Mouse (Mus musculus): ENCODE results near the gene Mpp3. TPM values are rescaled to one million over a fixed set of nuclear protein-coding genes. Genes with fewer than 3 reads are reported as not detected.

Gene Mpp3
- polyA plus RNA-seq, 1 experiment, result 3.8 TPM

DNA sequence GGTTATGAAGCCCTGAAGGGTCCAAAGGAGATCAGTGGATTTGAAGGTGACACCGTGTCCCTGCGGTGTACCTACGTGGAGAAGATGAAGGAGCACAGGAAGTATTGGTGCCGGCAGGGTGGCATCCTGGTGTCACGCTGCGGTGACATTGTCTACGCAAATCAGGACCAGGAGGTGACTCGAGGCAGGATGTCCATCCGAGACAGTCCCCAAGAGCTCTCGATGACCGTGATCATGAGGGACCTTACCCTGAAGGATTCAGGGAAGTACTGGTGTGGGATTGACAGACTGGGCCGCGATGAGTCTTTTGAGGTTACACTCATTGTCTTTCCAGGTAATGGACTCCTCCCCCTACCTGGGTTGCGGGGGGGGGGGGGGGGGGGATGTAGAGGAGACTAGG is 14.7 kb upstream of the Mpp3 start:
- Histone ChIP-seq H3K9ac (ENCODE audit: low read depth, poor library complexity, severe bottlenecking) (no peak overlapping the region), H3K27ac (ENCODE audit: insufficient read depth, low read length) (no peak overlapping the region), H3K9me3 (replicated peaks; ENCODE audit: control insufficient read depth, insufficient read depth, low read length, poor library complexity, severe bottlenecking) (no peaks in the 10 kb centered on the region), H3K27me3 (ENCODE audit: control insufficient read depth, insufficient read depth, low read length, poor library complexity, severe bottlenecking) (no peaks in the 10 kb centered on the region), H3K4me1 (ENCODE audit: control insufficient read depth, insufficient read depth, low read length) (peaks cover 1% of the 10 kb centered on the region), H3K36me3 (ENCODE audit: control insufficient read depth, insufficient read depth, low read length, poor library complexity, severe bottlenecking) (no peaks in the 10 kb centered on the region), H3K4me3 (ENCODE audit: low read depth, low read length) (no peak overlapping the region)
- no peak for TF ChIP-seq EP300 (IDR thresholded peaks at IDR 0.05; ENCODE audit: insufficient read depth, low read depth, low read length)
- no peak for TF ChIP-seq CTCF (IDR thresholded peaks at IDR 0.05; ENCODE audit: low read depth, low read length)
- TF ChIP-seq POLR2A (IDR thresholded peaks at IDR 0.05; ENCODE audit: insufficient read depth, low read length), result no peak

DNA sequence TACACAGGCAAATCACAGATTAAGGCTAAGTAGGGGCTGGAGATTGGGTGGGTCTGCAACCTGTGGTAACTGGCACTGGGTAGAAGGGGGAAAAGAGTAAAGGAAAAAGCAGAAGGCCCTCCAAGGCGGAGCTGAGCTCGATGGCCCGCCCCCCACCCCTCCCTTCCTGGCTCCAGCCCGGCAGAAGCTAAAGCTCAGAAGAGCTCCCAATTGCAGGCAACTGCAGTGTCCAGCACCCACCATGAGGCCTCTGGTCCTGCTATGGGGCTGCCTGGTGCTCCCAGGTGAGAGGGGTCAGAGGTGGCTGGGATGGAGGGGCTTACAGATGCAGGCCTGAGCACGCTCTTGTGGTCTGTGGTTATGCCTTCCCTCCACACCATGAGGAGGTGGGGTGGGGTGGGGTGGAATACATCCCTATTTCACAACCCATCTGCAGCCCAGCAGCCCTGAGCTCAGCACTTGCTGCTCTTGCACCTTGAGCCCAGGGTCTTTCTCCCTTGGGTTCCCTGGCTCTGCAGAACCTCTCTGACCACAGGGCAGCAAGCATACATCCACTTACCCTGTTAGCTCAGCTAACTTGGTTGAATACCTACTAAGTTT is 13.2 kb upstream of the Mpp3 start, which contains the start of gene Cd300lg:
Gene Cd300lg (plus strand): TSS at position 160 of the 600 bp plus-strand sequence.
- Histone ChIP-seq H3K4me3 (ENCODE audit: low read depth, low read length) (no peak within 1 kb of the TSS), H3K4me1 (ENCODE audit: control insufficient read depth, insufficient read depth, low read length) (peaks cover 1% of the 10 kb centered on the region), H3K9ac (ENCODE audit: low read depth, poor library complexity, severe bottlenecking) (no peak within 1 kb of the TSS), H3K9me3 (replicated peaks; ENCODE audit: control insufficient read depth, insufficient read depth, low read length, poor library complexity, severe bottlenecking) (no peaks in the 10 kb centered on the region), H3K27me3 (ENCODE audit: control insufficient read depth, insufficient read depth, low read length, poor library complexity, severe bottlenecking) (no peaks in the 10 kb centered on the region), H3K36me3 (ENCODE audit: control insufficient read depth, insufficient read depth, low read length, poor library complexity, severe bottlenecking) (no peaks in the 10 kb centered on the region), H3K27ac (ENCODE audit: insufficient read depth, low read length) (no peak within 1 kb of the TSS)
- TF ChIP-seq EP300 (IDR thresholded peaks at IDR 0.05; ENCODE audit: insufficient read depth, low read depth, low read length), result no peak
- TF ChIP-seq CTCF (IDR thresholded peaks at IDR 0.05; ENCODE audit: low read depth, low read length), result no peak
- TF ChIP-seq POLR2A (IDR thresholded peaks at IDR 0.05; ENCODE audit: insufficient read depth, low read length), result no peak

DNA sequence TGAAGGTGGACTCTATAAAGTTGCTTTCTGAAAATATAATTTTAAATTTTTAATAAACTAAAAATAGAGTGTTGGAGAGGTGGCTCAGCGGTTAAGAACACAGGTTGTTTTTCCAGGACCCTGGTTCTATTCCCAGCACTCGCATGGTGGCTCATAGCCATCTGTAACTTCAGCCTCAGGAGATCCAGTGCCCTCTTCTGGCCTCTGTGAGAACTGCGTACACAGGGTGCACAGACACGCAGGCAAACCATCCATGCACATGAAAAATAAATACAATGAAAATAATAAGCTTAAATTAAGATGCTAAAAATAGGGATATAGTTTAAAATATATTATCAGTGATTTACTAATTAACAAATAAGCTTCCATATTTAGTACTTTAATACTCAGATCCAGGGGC is 12.4 kb upstream of the Mpp3 start:
- H3K4me1 ChIP-seq (ENCODE audit: control insufficient read depth, insufficient read depth, low read length), result peaks cover 1% of the 10 kb centered on the region
- no peak overlapping the region for H3K27ac ChIP-seq (ENCODE audit: insufficient read depth, low read length)
- H3K9me3 ChIP-seq (replicated peaks; ENCODE audit: control insufficient read depth, insufficient read depth, low read length, poor library complexity, severe bottlenecking), result no peaks in the 10 kb centered on the region
- no peak overlapping the region for H3K4me3 ChIP-seq (ENCODE audit: low read depth, low read length)
- no peak for TF ChIP-seq POLR2A (IDR thresholded peaks at IDR 0.05; ENCODE audit: insufficient read depth, low read length)
- TF ChIP-seq CTCF (IDR thresholded peaks at IDR 0.05; ENCODE audit: low read depth, low read length), result peak; percentile 35
- H3K36me3 ChIP-seq (ENCODE audit: control insufficient read depth, insufficient read depth, low read length, poor library complexity, severe bottlenecking), result no peaks in the 10 kb centered on the region
- H3K9ac ChIP-seq (ENCODE audit: low read depth, poor library complexity, severe bottlenecking), result no peak overlapping the region
- H3K27me3 ChIP-seq (ENCODE audit: control insufficient read depth, insufficient read depth, low read length, poor library complexity, severe bottlenecking), result no peaks in the 10 kb centered on the region

DNA sequence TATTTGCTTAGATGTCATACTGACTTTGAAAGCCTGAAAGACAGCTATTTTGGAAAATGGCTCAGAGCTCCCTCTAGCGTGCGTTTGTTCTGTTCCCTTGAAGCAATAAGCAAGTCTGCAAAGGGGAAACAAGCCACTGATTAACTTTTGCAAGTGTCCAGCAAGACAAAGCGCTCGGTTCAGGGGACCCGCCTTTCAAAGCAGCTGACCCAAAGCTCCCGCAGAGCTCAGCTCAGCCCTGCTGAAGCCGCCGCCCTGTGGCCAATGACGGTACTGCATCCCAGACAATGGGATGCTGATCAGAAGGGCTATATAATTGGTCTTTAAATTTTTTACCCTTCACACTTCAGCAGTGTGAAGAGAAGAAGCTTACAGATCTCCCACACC is 11.9 kb upstream of the Mpp3 start:
- H3K9ac ChIP-seq (ENCODE audit: low read depth, poor library complexity, severe bottlenecking), result no peak overlapping the region
- no peaks in the 10 kb centered on the region for H3K36me3 ChIP-seq (ENCODE audit: control insufficient read depth, insufficient read depth, low read length, poor library complexity, severe bottlenecking)
- H3K9me3 ChIP-seq (replicated peaks; ENCODE audit: control insufficient read depth, insufficient read depth, low read length, poor library complexity, severe bottlenecking), result no peaks in the 10 kb centered on the region
- H3K4me3 ChIP-seq (ENCODE audit: low read depth, low read length), result no peak overlapping the region
- peaks cover 1% of the 10 kb centered on the region for H3K4me1 ChIP-seq (ENCODE audit: control insufficient read depth, insufficient read depth, low read length)
- TF ChIP-seq EP300 (IDR thresholded peaks at IDR 0.05; ENCODE audit: insufficient read depth, low read depth, low read length) (no peak), CTCF (IDR thresholded peaks at IDR 0.05; ENCODE audit: low read depth, low read length) (peak; percentile 79), POLR2A (IDR thresholded peaks at IDR 0.05; ENCODE audit: insufficient read depth, low read length) (no peak)
- H3K27ac ChIP-seq (ENCODE audit: insufficient read depth, low read length), result no peak overlapping the region
- no peaks in the 10 kb centered on the region for H3K27me3 ChIP-seq (ENCODE audit: control insufficient read depth, insufficient read depth, low read length, poor library complexity, severe bottlenecking)

DNA sequence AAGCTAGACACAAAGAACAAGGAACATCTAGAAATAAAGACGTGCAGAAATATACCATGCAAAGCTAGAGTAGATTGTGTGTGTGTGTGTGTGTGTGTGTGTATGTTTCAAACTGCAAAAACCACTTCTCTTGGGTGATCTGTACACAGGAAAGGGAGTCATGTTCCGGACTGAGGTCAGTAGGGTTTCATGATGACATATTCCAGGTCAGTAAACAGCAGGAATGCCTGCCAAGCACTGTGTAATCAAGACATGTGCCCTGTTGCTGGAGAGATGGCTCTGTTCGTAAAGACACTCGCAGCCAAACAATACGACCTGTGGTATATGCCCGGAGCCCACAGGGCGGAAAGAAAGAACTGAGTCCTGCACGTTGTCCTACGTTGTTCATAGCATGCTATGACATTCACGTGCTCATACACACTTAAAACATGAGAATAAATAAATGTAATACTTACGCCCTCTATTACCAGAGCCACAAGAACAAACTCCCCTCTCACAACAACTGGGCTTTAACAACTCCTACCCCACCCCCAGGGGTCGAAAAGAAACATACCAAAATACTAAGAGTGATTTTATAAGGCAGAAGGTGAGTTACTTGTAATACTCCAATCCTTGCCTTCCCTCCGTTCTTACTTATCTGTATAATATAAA is 11.4 kb upstream of the Mpp3 start:
- no peak overlapping the region for H3K27ac ChIP-seq (ENCODE audit: insufficient read depth, low read length)
- H3K4me1 ChIP-seq (ENCODE audit: control insufficient read depth, insufficient read depth, low read length), result peaks cover 1% of the 10 kb centered on the region
- no peak overlapping the region for H3K9ac ChIP-seq (ENCODE audit: low read depth, poor library complexity, severe bottlenecking)
- H3K27me3 ChIP-seq (ENCODE audit: control insufficient read depth, insufficient read depth, low read length, poor library complexity, severe bottlenecking), result no peaks in the 10 kb centered on the region
- H3K9me3 ChIP-seq (replicated peaks; ENCODE audit: control insufficient read depth, insufficient read depth, low read length, poor library complexity, severe bottlenecking), result no peaks in the 10 kb centered on the region
- no peak overlapping the region for H3K4me3 ChIP-seq (ENCODE audit: low read depth, low read length)
- TF ChIP-seq EP300 (IDR thresholded peaks at IDR 0.05; ENCODE audit: insufficient read depth, low read depth, low read length) (no peak), CTCF (IDR thresholded peaks at IDR 0.05; ENCODE audit: low read depth, low read length) (no peak), POLR2A (IDR thresholded peaks at IDR 0.05; ENCODE audit: insufficient read depth, low read length) (no peak)
- no peaks in the 10 kb centered on the region for H3K36me3 ChIP-seq (ENCODE audit: control insufficient read depth, insufficient read depth, low read length, poor library complexity, severe bottlenecking)

DNA sequence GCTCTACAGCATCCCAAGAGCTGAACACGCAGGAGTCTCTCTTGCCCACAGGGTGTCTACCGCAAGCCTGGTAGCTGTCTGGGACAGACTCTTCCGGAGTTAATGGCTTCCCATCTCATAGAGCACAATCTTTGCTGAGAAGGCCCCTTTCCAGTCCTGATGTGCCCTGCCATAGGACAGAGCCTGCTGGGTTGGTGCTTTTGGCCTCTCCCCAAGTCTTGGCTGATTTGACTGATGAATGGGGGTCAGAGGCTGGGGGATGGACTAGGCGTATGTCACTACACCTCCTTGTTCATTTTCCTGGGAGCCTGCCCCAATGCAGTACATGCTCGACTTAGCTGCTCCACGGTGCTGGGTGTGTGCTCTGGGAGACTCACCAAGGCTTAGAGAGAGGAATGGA is 9.5 kb upstream of the Mpp3 start:
- TF ChIP-seq POLR2A (IDR thresholded peaks at IDR 0.05; ENCODE audit: insufficient read depth, low read length), result no peak
- no peak for TF ChIP-seq EP300 (IDR thresholded peaks at IDR 0.05; ENCODE audit: insufficient read depth, low read depth, low read length)
- TF ChIP-seq CTCF (IDR thresholded peaks at IDR 0.05; ENCODE audit: low read depth, low read length), result no peak
- no peaks in the 10 kb centered on the region for H3K36me3 ChIP-seq (ENCODE audit: control insufficient read depth, insufficient read depth, low read length, poor library complexity, severe bottlenecking)
- no peaks in the 10 kb centered on the region for H3K27me3 ChIP-seq (ENCODE audit: control insufficient read depth, insufficient read depth, low read length, poor library complexity, severe bottlenecking)
- H3K4me3 ChIP-seq (ENCODE audit: low read depth, low read length), result no peak overlapping the region
- H3K9ac ChIP-seq (ENCODE audit: low read depth, poor library complexity, severe bottlenecking), result no peak overlapping the region
- no peak overlapping the region for H3K27ac ChIP-seq (ENCODE audit: insufficient read depth, low read length)
- peaks cover 1% of the 10 kb centered on the region for H3K4me1 ChIP-seq (ENCODE audit: control insufficient read depth, insufficient read depth, low read length)
- no peaks in the 10 kb centered on the region for H3K9me3 ChIP-seq (replicated peaks; ENCODE audit: control insufficient read depth, insufficient read depth, low read length, poor library complexity, severe bottlenecking)
